Mouse (Mus musculus) forebrain, embryonic 15.5 days (tissue): ENCODE data around the gene Ccr7. TPM values are rescaled to one million over a fixed set of nuclear protein-coding genes. Genes with fewer than 3 reads are reported as not detected.

Experiments
- ATAC-seq: fragments of 200-750 bp; cut with Nextera tagmentation; replicated peaks from 2 replicates; pipeline ENCODE4 v1.8.0; 2017; ENCODE audit warnings: mild to moderate bottlenecking, moderate TSS enrichment, moderate library complexity
- H3K27ac ChIP-seq: fragments of 300-500 bp; sonication (generic); replicated peaks from 2 replicates; pipeline ENCODE4 v1.5.1; 2015; ENCODE audit warnings: mild to moderate bottlenecking, inconsistent platforms
- H3K27me3 ChIP-seq: fragments of 300-500 bp; sonication (generic); 2 replicates; pipeline ENCODE4 v1.6.1; 2015; ENCODE audit warnings: inconsistent platforms
- H3K36me3 ChIP-seq: fragments of 300-500 bp; sonication (generic); 2 replicates; pipeline ENCODE4 v1.6.1; 2015; ENCODE audit warnings: mild to moderate bottlenecking, inconsistent platforms
- H3K4me1 ChIP-seq: fragments of 300-500 bp; sonication (generic); 2 replicates; pipeline ENCODE4 v1.6.1; 2015; ENCODE audit warnings: inconsistent platforms
- H3K4me2 ChIP-seq: fragments of 300-500 bp; sonication (generic); replicated peaks from 2 replicates; pipeline ENCODE4 v1.6.1; 2015; ENCODE audit warnings: mild to moderate bottlenecking, inconsistent platforms
- H3K4me3 ChIP-seq: fragments of 300-500 bp; sonication (generic); 2 replicates; pipeline ENCODE4 v1.5.1; 2015; ENCODE audit warnings: mild to moderate bottlenecking, inconsistent platforms
- H3K9ac ChIP-seq: fragments of 300-500 bp; sonication (generic); replicated peaks from 2 replicates; pipeline ENCODE4 v1.6.1; 2015; ENCODE audit warnings: mild to moderate bottlenecking, inconsistent platforms
- H3K9me3 ChIP-seq: fragments of 300-500 bp; sonication (generic); 2 replicates; pipeline ENCODE4 v1.6.1; 2016; ENCODE audit warnings: inconsistent platforms
- WGBS: fragments of 180-500 bp; shearing (Covaris S2); methylation state at CpG from one replicate; pipeline ENCODE4 v1.1.7; 2015; ENCODE audit warnings: mixed read lengths; 5-methylcytosine and 5-hydroxymethylcytosine counted together
- polyA plus RNA-seq: library from polyadenylated mRNA; unstranded; fragments of >200 nt; fragmentation: Nextera tagmentation; extraction: Ambion mirVana; gene quantifications from 2 replicates; pipeline ENCODE4 v1.2.1, GENCODE M21; 2015

The Ccr7 gene
- polyA plus RNA-seq, 1 experiment from 2014 or later = not detected

DNA sequence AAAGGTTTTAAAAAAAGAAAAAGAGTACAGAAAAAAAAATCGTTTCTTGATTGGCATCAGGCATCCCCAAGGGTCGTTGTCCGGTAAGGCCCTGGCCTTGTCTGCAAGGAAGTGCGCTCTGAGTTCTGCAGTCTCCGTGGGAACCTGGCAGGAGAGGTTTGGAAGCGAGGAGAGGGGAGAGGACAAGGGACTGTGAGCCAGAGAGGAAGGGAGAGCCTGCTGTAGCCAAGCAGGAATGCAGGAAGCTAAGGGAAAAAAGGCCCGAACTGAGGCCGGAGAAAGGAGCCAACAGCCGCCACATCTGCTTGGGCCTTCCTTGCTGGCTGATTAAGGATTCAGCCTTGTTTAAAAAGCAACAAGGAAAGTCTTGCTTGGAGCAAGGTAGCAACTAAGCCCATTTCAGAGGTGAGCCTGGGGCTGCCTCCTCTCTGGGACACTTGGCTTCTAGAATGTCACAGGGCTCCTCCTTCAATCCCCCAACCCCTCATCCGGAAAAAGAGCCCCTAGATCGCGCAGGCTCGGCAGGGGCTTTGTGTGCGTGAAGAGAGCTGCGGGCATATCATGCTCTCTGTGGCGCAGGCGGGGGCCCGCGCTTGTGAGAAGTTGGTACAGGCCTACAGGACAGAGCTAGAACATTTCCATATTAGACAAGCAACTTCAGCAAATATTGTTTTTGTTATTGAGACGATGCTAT is 34.2 kb downstream of the Ccr7 start:
- 45% methylated on average over 20 of the region's 20 CpGs for WGBS
- no peak overlapping the region for H3K4me2 ChIP-seq
- ATAC-seq = no peak

DNA sequence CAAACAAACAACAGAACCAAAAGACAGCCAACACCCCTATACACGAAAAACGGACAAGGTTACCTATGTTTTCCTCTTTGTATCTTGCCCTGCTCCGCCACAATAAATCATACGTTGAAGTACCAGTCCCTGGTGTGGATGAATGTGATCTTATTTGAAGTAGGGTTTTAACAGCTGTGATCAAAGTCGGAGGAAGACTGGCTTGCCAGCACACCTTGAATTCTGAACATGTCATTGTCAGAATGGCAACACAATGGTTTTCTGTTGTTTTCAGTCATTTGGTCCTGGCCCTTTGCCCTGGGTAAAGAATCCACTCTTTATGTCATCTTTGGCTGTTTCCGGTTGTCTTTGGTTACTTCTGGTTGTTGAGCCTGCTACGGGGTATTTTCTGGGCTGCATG is 35.9 kb downstream of the Ccr7 start:
- no peak for ATAC-seq
- Histone ChIP-seq H3K27me3 (no peaks in the 10 kb centered on the region), H3K9me3 (no peaks in the 10 kb centered on the region), H3K27ac (no peak overlapping the region), H3K9ac (no peak overlapping the region), H3K4me1 (peaks cover 12% of the 10 kb centered on the region), H3K4me3 (no peak overlapping the region), H3K36me3 (no peaks in the 10 kb centered on the region), H3K4me2 (no peak overlapping the region)
- 81% methylated on average over 7 of the region's 7 CpGs for WGBS

More for the DNA sequence above, 34.2 kb downstream of the Ccr7 start:
- peaks cover 12% of the 10 kb centered on the region for H3K4me1 ChIP-seq
- H3K36me3 ChIP-seq = no peaks in the 10 kb centered on the region
- H3K9ac ChIP-seq = no peak overlapping the region
- H3K27me3 ChIP-seq = no peaks in the 10 kb centered on the region
- H3K4me3 ChIP-seq = no peak overlapping the region
- no peaks in the 10 kb centered on the region for H3K9me3 ChIP-seq
- H3K27ac ChIP-seq = peak overlapping the region; percentile 25; the same call in 1 of the 2 replicates

DNA sequence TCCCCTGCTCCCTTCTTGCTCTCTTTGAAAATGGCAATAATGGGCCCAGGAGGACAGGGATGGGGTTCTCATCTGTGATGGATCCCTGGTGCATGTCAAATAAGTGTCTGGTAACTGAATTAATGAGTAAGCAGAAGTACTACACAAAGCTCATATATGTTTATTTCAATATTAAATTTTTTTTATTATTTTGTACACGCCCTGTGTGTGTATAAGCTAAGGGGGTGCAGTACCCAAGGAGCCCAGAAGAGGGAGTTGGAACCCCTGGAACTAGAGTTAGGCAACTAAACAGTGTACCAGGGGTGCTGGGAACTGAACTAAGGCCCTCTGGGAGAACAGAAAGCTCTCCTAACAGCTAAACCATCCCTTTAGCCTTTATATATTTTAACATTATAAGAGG is 36.5 kb downstream of the Ccr7 start:
- H3K9me3 ChIP-seq = no peaks in the 10 kb centered on the region
- WGBS = 95% methylated on average over 1 of the region's 1 CpGs
- ATAC-seq = no peak

DNA sequence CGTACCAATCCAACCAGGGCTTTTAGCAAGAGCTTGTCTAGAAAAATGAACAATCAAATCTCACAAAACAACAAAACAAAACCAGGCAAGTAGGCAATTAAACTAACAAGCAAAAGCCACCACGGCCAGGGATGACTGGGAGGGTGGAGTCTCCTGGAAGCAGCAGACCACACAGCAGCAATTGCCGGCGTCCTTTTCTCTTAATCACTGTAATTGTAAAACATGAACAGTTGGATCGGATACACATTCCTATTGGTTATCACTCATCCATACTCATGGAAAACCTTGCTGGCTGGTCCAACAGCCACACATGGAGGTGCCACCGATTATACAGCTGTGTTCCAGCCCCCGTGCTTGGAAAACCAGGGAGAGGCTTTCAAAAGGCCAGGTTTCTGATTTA is 37.0 kb downstream of the Ccr7 start:
- Histone ChIP-seq H3K27ac (no peak overlapping the region), H3K9me3 (no peaks in the 10 kb centered on the region), H3K27me3 (no peaks in the 10 kb centered on the region), H3K4me2 (no peak overlapping the region), H3K9ac (no peak overlapping the region), H3K36me3 (no peaks in the 10 kb centered on the region), H3K4me1 (peaks cover 12% of the 10 kb centered on the region), H3K4me3 (no peak overlapping the region)
- no peak for ATAC-seq
- WGBS = 73% methylated on average over 7 of the region's 7 CpGs

More for the DNA sequence above, 36.5 kb downstream of the Ccr7 start:
- Histone ChIP-seq H3K27ac (no peak overlapping the region), H3K4me3 (no peak overlapping the region), H3K4me2 (no peak overlapping the region), H3K4me1 (peaks cover 12% of the 10 kb centered on the region), H3K27me3 (no peaks in the 10 kb centered on the region), H3K36me3 (no peaks in the 10 kb centered on the region), H3K9ac (no peak overlapping the region)

DNA sequence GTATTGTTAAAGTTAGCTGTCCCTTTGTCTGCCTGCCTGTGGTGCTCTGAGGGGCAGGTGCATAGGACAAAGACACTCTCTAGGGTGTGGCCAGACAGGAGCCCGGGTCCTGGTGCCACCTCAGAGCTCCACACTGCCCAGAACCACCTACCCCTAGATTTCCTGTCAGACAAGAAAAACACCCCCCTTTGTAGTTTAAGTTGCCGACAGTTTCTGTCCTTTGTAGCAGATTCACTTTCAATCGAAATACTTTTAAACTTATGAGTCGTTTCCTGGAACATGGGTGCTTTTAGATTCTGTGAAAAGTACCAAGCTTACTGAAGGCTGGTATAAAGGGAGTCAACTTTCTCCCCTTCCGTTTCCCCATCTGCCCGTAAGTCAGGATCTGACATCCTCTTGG is 38.9 kb downstream of the Ccr7 start:
- WGBS = 78% methylated on average over 6 of the region's 6 CpGs
- Histone ChIP-seq H3K4me1 (peaks cover 10% of the 10 kb centered on the region), H3K36me3 (no peaks in the 10 kb centered on the region), H3K4me3 (no peak overlapping the region), H3K4me2 (no peak overlapping the region), H3K27me3 (no peaks in the 10 kb centered on the region), H3K9ac (no peak overlapping the region), H3K9me3 (no peaks in the 10 kb centered on the region), H3K27ac (no peak overlapping the region)
- no peak for ATAC-seq

DNA sequence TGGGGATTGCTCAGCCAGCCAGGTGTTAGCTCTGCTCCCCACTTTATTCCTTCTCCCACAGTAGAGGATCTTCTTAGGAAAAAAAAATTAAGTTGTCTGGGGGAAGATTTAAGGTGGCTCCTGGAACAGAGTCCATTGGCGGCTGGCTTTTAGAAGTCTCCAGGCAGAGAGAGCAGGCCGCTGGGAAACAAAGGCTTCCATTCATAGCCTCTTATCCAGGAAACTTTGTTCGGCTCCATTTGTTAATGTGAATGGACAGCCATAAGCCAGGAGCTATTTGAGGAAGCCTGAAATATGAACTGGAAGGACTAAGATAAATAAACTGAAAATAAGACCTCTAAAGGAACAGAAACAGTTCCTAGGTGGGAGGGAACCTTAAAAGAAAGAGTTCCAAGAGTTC is 41.8 kb downstream of the Ccr7 start:
- H3K4me1 ChIP-seq = peaks cover 4% of the 10 kb centered on the region; the same call in 1 of the 2 replicates
- WGBS = 0% methylated on average over 3 of the region's 3 CpGs
- H3K4me3 ChIP-seq = no peak overlapping the region
- no peak for ATAC-seq
- H3K9me3 ChIP-seq = no peaks in the 10 kb centered on the region
- no peak overlapping the region for H3K9ac ChIP-seq
- H3K27ac ChIP-seq = no peak overlapping the region; the same call in 1 of the 2 replicates
- H3K27me3 ChIP-seq = no peaks in the 10 kb centered on the region
- no peak overlapping the region for H3K4me2 ChIP-seq
- H3K36me3 ChIP-seq = no peaks in the 10 kb centered on the region

DNA sequence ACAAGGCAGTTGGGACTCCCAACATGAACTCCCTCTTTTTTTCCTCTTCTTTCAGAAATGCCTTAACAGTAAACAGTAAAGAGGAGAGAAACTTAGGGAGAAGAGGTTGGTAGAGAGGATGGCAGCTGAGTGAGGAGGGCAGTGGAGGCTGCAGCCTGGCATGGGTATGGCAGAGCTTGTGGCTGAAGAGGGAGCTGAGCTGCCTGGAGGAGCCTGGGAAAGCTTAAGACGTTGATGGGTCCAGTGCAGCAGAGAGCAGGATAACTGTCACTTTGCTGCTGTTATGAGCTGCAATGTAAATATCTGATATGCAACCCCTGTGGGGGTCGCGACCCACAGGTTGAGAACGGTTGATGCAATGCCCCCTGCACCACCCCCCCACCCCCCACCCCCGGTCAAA is 42.2 kb downstream of the Ccr7 start:
- Histone ChIP-seq H3K27me3 (no peaks in the 10 kb centered on the region), H3K9me3 (no peaks in the 10 kb centered on the region), H3K4me2 (no peak overlapping the region), H3K9ac (no peak overlapping the region), H3K4me3 (no peak overlapping the region), H3K4me1 (peaks cover 4% of the 10 kb centered on the region; the same call in 1 of the 2 replicates), H3K36me3 (no peaks in the 10 kb centered on the region), H3K27ac (no peak overlapping the region; the same call in 1 of the 2 replicates)
- no peak for ATAC-seq
- WGBS = 21% methylated on average over 5 of the region's 5 CpGs

DNA sequence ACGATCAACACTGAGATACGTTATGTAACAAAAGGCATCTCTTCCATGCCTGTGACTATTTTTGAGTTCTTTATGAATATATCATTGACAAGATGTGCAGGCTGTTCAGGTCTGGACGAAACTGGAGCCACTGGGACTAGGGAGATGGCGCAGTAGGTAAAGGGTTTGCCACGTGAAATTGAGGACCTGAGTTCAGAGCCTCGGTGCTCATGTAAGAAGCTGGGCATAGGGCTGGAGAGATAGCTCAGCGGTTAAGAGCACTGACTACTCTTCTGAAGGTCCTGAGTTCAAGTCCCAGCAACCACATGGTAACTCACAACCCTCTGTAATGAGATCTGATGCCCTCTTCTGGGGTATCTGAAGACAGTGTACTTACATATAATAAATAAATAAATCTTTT is 43.2 kb downstream of the Ccr7 start:
- H3K9ac ChIP-seq = no peak overlapping the region
- no peaks in the 10 kb centered on the region for H3K27me3 ChIP-seq
- no peak for ATAC-seq

DNA sequence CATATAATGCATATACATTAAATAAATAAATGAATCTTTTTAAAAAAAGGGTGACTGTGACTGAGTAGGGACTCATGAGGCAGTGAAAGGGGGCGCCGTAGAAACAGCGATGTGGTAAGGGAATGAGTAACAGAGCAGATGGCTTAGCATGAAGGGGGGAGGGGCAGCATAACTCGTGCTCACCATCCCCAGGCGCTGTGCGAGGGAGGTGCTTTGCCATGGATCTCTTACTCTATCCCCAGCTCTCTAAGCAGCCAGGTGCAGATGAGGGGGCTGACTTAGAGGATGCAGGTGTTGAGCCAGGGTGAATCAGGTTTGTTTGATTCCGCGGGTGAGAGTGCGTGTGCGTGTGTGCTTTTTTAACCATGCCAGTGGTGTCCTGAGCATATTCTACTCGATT is 43.7 kb downstream of the Ccr7 start:
- Histone ChIP-seq H3K9ac (no peak overlapping the region), H3K27me3 (no peaks in the 10 kb centered on the region), H3K4me2 (no peak overlapping the region), H3K4me1 (peaks cover 4% of the 10 kb centered on the region; the same call in 1 of the 2 replicates), H3K36me3 (no peaks in the 10 kb centered on the region), H3K27ac (no peak overlapping the region), H3K9me3 (no peaks in the 10 kb centered on the region), H3K4me3 (no peak overlapping the region)
- WGBS = 70% methylated on average over 11 of the region's 11 CpGs
- no peak for ATAC-seq

More for the DNA sequence above, 43.2 kb downstream of the Ccr7 start:
- WGBS = 93% methylated on average over 7 of the region's 7 CpGs
- H3K36me3 ChIP-seq = no peaks in the 10 kb centered on the region
- peaks cover 4% of the 10 kb centered on the region; the same call in 1 of the 2 replicates for H3K4me1 ChIP-seq
- H3K4me2 ChIP-seq = no peak overlapping the region
- H3K9me3 ChIP-seq = no peaks in the 10 kb centered on the region
- no peak overlapping the region for H3K27ac ChIP-seq
- H3K4me3 ChIP-seq = no peak overlapping the region

DNA sequence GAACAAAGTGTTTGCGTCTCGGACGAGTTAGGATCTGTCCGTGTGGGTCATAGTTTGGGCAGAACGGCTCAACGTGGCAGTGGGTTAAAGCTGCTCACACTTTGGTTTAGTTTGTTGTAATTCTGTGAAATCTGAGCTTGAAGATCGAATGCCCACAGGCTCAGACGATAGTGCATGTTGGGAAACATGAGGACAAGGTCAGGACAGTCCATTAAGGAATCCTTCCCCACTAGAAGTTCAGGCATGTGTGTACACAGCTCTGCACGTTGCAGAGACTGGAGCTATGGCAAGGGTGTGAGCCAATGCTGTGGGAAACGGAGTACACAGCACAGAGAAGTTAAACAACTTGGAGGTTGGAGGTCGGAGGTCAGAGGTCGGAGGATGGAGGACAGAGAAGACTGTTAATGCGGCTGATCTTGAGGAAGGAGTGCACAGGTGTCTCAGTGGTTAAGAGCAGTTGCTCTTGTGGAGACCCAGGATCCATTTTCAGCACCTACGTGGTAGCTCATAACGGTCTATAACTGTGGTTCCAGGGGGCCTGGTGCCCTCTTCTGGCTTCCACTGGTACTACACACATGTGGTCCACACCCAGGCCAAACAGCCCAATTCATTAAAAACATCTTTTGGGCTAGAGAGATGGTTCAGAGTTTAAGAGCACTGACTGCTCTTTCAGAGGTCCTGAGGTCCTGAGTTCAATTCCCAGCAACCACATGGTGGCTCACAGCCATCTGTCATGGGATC is 44.3 kb downstream of the Ccr7 start:
- H3K9ac ChIP-seq = no peak overlapping the region
- H3K27me3 ChIP-seq = no peaks in the 10 kb centered on the region
- no peak overlapping the region for H3K4me2 ChIP-seq
- peaks cover 4% of the 10 kb centered on the region; the same call in 1 of the 2 replicates for H3K4me1 ChIP-seq
- WGBS = 87% methylated on average over 15 of the region's 15 CpGs
- no peak overlapping the region for H3K4me3 ChIP-seq
- no peak overlapping the region for H3K27ac ChIP-seq
- H3K9me3 ChIP-seq = no peaks in the 10 kb centered on the region
- no peak for ATAC-seq
- H3K36me3 ChIP-seq = no peaks in the 10 kb centered on the region

DNA sequence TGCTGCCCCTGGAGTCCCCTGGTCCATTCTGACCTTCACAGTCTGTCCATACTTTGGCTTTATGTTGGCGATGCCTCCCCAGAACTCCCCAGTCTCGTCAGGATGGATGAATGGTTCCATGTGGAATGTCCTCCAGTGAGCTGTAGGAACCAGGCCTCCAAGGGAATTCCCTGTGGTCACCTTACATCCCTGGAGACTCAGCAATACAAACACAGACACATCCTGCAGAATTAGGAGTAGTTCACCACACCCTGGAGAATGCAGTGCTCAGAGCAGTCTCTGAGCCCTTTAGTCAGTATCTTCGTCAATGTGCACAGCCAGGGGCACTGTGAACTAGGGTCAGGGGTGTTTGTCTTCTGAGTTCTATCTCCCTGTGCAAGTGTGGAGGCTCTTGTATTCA is 46.6 kb downstream of the Ccr7 start:
- Histone ChIP-seq H3K36me3 (no peaks in the 10 kb centered on the region), H3K27me3 (no peaks in the 10 kb centered on the region), H3K9me3 (no peaks in the 10 kb centered on the region), H3K4me3 (no peak overlapping the region), H3K4me2 (no peak overlapping the region), H3K27ac (no peak overlapping the region), H3K9ac (no peak overlapping the region), H3K4me1 (peaks cover 4% of the 10 kb centered on the region; the same call in 1 of the 2 replicates)
- WGBS = 78% methylated on average over 3 of the region's 3 CpGs
- ATAC-seq = no peak

DNA sequence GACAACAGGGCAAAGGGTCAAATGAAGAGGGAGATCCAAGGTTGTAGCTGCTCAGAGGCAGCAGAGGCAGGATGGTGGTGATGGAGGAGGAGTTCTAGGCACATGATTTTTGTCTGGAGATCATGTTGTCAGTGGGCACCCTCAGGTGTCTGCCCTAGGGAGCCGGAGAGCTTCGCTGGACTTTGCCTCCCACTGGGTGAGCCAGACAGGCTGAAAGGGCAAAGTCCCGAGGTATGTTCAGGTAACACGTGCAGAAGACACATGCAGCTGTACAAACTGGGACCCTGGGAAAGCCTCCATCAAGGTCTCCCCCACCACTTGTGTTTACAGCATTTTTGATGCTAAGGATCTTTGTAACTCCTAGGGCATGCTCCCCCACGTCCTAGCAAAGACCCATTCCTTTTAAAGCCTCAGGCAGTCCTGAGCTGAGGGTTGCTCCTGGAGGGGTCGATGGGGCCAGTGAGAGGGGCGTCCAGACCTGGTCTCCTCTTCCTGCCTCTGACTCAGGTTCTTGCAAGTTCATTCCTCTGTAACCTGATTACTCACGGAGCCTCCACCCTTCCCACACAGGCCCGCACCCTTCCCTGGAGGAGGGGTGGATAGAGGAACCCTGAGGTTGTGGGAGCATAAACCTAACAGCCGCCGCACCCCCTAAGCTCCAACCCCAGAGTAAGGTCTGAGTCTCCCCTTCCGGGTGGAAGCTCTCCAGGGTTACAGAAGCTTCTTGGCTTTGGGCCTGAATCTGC is 48.7 kb downstream of the Ccr7 start:
- H3K4me1 ChIP-seq = no peaks in the 10 kb centered on the region
- no peak overlapping the region for H3K4me3 ChIP-seq
- ATAC-seq = no peak
- H3K27ac ChIP-seq = no peak overlapping the region
- WGBS = 76% methylated on average over 12 of the region's 12 CpGs
- H3K9ac ChIP-seq = no peak overlapping the region
- H3K36me3 ChIP-seq = no peaks in the 10 kb centered on the region
- H3K27me3 ChIP-seq = no peaks in the 10 kb centered on the region
- H3K9me3 ChIP-seq = no peaks in the 10 kb centered on the region
- no peak overlapping the region for H3K4me2 ChIP-seq
